Mouse (Mus musculus) olfactory bulb, adult 2 months (tissue): ENCODE measurements around the gene Cnp.

Source experiments
- CTCF ChIP-seq: fragments of 200-500 bp; IDR thresholded peaks from 2 replicates; pipeline ENCODE4 v1.5.1; 2012; ENCODE audit warnings: low read depth, mild to moderate bottlenecking, low read length, moderate library complexity; ENCODE audit not compliant: insufficient read depth
- POLR2A ChIP-seq: fragments of 200-500 bp; IDR thresholded peaks from 2 replicates; pipeline ENCODE4 v1.6.1; 2012; ENCODE audit warnings: mild to moderate bottlenecking, low read depth, low read length, moderate library complexity; ENCODE audit not compliant: insufficient read depth

DNA sequence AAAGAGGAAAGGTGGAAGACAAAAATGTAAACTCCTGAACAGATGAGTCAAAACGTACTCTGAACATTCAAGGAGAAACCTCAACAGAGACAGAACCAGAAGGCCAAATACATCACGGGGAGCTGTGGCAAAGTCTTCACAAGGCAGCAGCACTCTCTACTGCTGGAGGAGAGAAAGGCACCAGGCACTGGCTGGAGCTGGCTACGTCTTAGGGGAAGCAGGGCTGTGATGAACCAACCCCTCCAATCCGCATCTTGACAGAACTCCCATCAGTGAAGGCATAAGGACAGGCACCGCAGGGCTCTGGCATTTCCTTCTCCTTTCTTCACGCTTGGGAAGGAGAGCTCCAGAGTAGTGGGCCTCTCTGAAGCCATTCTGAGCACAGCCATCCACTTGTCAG lies 36.9 kb downstream of the Cnp start:
- no peak for TF ChIP-seq POLR2A
- TF ChIP-seq CTCF = no peak
